Mouse (Mus musculus) C2C12 (cell line): Measurements from ENCODE around the gene Has1. TPM values are rescaled to one million over a fixed set of nuclear protein-coding genes. Genes with fewer than 3 reads are reported as not detected.
A peak's percentile ranks its signal among the peaks of the same experiment; 100 is the strongest.
"Not testable (repeated sequence)": the region's sequence is repeated elsewhere in the genome, so short reads cannot be mapped to it uniquely, and the experiment has no call there.

Source experiments
- H3K27me3 ChIP-seq: one replicate; pipeline ENCODE4 v1.6.1; 2011; ENCODE audit not compliant: control insufficient read depth, insufficient read depth, insufficient read length
- H3K36me3 ChIP-seq: one replicate; pipeline ENCODE4 v1.6.1; 2011; ENCODE audit not compliant: control insufficient read depth, insufficient read depth
- H3K4me3 ChIP-seq: one replicate; pipeline ENCODE4 v1.5.1; 2011; ENCODE audit warnings: mild to moderate bottlenecking, control low read depth; ENCODE audit not compliant: poor library complexity, insufficient read depth, severe bottlenecking
- H3K79me2 ChIP-seq: one replicate; pipeline ENCODE4 v1.6.1; 2011; ENCODE audit not compliant: control insufficient read depth, insufficient read depth
- H3K79me3 ChIP-seq: one replicate; pipeline ENCODE4 v1.6.1; 2011; ENCODE audit warnings: low read depth, control low read depth
- H3ac ChIP-seq: one replicate; pipeline ENCODE3; 2011; ENCODE audit warnings: low read depth; ENCODE audit not compliant: control insufficient read depth, insufficient read length
- CEBPB ChIP-seq: IDR thresholded peaks from one replicate; pipeline ENCODE4 v1.6.1; 2011; ENCODE audit warnings: low read depth, mild to moderate bottlenecking, control low read depth, moderate library complexity
- CTCF ChIP-seq: IDR thresholded peaks from one replicate; pipeline ENCODE4 v1.5.1; 2011; ENCODE audit not compliant: control insufficient read depth, insufficient read depth, insufficient read length
- FOSL1 ChIP-seq: IDR thresholded peaks from one replicate; pipeline ENCODE4 v1.8.0; 2011; ENCODE audit warnings: mild to moderate bottlenecking, low read length; ENCODE audit not compliant: poor library complexity, insufficient read depth, severe bottlenecking
- MAX ChIP-seq: IDR thresholded peaks from one replicate; pipeline ENCODE4 v1.6.1; 2011; ENCODE audit warnings: mild to moderate bottlenecking, control low read depth
- MYOD1 ChIP-seq: IDR thresholded peaks from one replicate; pipeline ENCODE4 v1.6.1; 2011; ENCODE audit warnings: low read depth; ENCODE audit not compliant: control insufficient read depth, insufficient read length
- MYOG ChIP-seq: IDR thresholded peaks from one replicate; pipeline ENCODE4 v1.6.1; 2011; ENCODE audit not compliant: control insufficient read depth, insufficient read length; ENCODE audit errors: extremely low read depth
- USF1 ChIP-seq: IDR thresholded peaks from one replicate; pipeline ENCODE4 v1.6.1; 2011; ENCODE audit warnings: low read depth, mild to moderate bottlenecking, control low read depth, moderate library complexity
- polyA plus RNA-seq: library from polyadenylated mRNA; unstranded; fragments of >200 nt; fragmentation: generic; extraction: Trizol; gene quantifications from one replicate; pipeline ENCODE4 v1.2.1, GENCODE M21; 2012; ENCODE audit warnings: missing spikeins

Gene Has1
- polyA plus RNA-seq, 1 experiment = 2.5 TPM

DNA sequence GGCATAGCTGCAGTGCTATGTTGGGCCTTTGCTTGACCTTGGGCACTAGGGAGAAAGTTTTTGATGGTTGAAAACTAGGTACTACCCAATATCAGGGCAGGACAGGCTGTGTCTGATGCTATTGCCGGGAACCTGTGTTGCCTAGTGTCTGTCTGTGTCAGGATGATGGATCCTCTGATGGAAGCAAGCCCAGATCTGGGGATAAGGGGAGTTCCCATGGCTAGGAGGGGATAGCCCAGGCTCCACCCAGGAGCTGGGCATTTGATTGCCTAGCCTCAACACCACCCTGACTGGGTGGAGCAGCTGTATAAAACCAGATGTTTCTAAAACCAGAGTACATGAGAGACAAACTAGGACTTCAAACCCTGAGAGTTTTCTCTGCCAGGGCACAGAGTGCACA, 1.6 kb upstream of the Has1 start:
- Histone ChIP-seq H3K79me3 (peaks cover 6% of the 10 kb centered on the region), H3K4me3 (no peak overlapping the region), H3K79me2 (peaks cover 28% of the 10 kb centered on the region), H3K36me3 (no peaks in the 10 kb centered on the region), H3ac (peak overlapping the region; percentile 39), H3K27me3 (no peaks in the 10 kb centered on the region)
- TF ChIP-seq FOSL1 (no peak), MYOG (no peak), CTCF (no peak), MAX (no peak), MYOD1 (peak; percentile 5), USF1 (no peak)

GRCm38 (mm10) chr17:17849906-17850712, 4.9 kb downstream of the Has1 start:
- Histone ChIP-seq H3K79me3 (peaks cover 9% of the 10 kb centered on the region), H3K27me3 (no peaks in the 10 kb centered on the region), H3K79me2 (peaks cover 25% of the 10 kb centered on the region), H3K4me3 (no peak overlapping the region), H3K36me3 (peaks cover 20% of the 10 kb centered on the region), H3ac (no peak overlapping the region)
- TF ChIP-seq CTCF (no peak), MAX (no peak), FOSL1 (no peak), MYOG (no peak), USF1 (no peak), MYOD1 (no peak), CEBPB (no peak)

DNA sequence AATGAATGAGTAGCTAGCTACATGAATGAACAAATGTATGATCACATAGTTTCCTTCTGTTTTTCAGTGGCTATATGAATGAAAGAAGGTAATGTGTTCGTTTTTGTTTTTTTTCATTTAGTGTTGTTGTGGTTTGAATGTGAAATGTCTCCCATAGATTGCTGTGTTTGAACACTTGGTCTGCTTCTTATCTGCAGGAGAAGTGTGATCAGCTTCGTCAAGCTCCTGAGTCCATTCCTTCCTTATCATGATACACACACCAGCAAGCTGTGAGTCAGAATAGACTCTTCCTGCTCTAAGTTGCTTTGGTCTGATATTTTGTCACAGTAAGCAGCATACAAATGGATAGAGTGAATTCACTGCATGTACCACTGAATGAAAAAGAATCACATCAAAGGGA, 6.0 kb downstream of the Has1 start:
- Histone ChIP-seq H3ac (no peak overlapping the region), H3K79me2 (peaks cover 13% of the 10 kb centered on the region), H3K4me3 (no peak overlapping the region), H3K79me3 (peaks cover 5% of the 10 kb centered on the region), H3K27me3 (no peaks in the 10 kb centered on the region), H3K36me3 (peaks cover 20% of the 10 kb centered on the region)
- TF ChIP-seq CTCF = no peak
- no peak for TF ChIP-seq MAX
- TF ChIP-seq MYOD1 = no peak
- TF ChIP-seq USF1 = no peak
- TF ChIP-seq FOSL1 = no peak
- no peak for TF ChIP-seq MYOG
- no peak for TF ChIP-seq CEBPB

DNA sequence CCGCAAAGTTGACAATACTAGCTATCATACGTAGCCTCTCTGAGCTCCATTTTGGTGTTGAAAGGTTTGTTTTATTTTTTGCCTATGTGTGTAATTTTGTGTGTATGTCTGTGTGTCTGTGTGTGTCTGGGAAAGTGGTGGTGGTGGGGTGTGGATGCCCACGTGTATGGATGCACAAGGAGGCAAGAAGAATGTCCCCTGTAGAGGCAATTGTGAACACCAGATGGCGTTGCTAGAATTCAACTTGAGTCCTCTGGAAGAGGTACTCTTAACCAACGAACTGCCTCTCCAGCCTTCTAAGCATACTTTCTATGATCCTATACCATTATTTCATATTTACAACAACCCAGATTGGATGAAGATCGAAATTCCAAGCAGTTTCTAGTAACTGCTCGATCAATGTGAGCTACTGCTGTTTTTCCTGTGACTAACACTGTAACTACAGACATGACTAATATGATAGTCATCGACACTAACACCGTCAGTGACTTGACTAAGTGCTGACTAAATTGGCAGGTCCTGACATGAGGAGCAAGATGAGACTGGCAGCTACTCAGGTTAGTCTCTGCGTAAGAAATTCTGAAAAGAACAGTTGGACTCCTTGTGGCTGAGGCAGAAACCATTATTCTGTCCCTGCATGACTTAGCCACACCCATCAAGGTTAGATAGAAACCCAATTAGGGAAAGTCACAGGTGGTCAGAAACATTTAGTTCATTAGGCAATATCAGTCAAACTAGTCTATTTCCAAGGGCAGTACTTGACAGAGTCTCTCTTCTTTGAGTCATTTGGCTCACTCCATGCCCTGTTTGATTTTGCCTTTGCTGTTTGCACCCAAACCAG, 9.6 kb downstream of the Has1 start:
- Histone ChIP-seq H3ac (no peak overlapping the region), H3K36me3 (peaks cover 39% of the 10 kb centered on the region), H3K4me3 (no peak overlapping the region), H3K79me3 (peaks cover 1% of the 10 kb centered on the region), H3K79me2 (peaks cover 1% of the 10 kb centered on the region), H3K27me3 (no peaks in the 10 kb centered on the region)
- TF ChIP-seq FOSL1 (peak; percentile 99), MYOD1 (peak; percentile 65), MYOG (no peak), CEBPB (no peak), CTCF (no peak), MAX (peak; percentile 79)

DNA sequence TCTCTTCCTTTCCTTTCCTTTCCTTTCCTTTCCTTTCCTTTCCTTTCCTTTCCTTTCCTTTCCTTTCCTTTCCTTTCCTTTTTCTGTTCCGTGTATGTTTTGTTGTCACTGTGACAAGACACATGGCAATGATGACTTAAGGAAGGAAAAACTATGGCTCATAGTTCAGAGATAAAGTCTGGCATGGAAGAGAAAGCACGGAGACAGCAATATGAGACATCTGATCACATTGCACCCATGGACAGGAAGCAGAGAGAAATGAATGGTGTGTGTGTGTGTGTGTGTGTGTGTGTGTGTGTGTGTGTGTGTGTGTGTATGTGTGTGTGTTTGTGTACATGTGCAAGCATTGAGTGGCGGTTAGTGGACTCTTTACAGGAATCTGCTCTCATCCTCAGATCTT, 10.4 kb downstream of the Has1 start:
- not testable (repeated sequence) for H3K79me2 ChIP-seq, H3K79me3 ChIP-seq, H3K27me3 ChIP-seq, H3K4me3 ChIP-seq, H3ac ChIP-seq
- peaks cover 47% of the 10 kb centered on the region for H3K36me3 ChIP-seq
